ENCODE assay signal across 8 mouse cellular contexts in genomic region chr5:114570791-114571450, GRCm38 (mm10). TPM values are rescaled to one million over a fixed set of nuclear protein-coding genes. Genes with fewer than 3 reads are reported as not detected.
DNase-seq lines count a peak whose midpoint lies in the region; ATAC-seq and TF ChIP-seq lines count a peak whose summit lies in the region.

No protein-coding gene starts in this region.

- no peak for TF ChIP-seq CTCF in cerebellum, adult 2 months (IDR thresholded peaks at IDR 0.05; ENCODE audit: borderline replicate concordance, insufficient read depth, low read depth, low read length)
- no peak for TF ChIP-seq CTCF in testis, adult 2 months (IDR thresholded peaks at IDR 0.05; ENCODE audit: control insufficient read depth, insufficient read depth, insufficient replicate concordance, low read depth, low read length)
- TF ChIP-seq CTCF in lung, postnatal 0 days (IDR thresholded peaks at IDR 0.05): no peak

- H3K9ac ChIP-seq in lung, postnatal 0 days (replicated peaks; ENCODE audit: low read depth): no peak overlapping the region

- H3K27ac ChIP-seq in cerebellum, adult 2 months (ENCODE audit: insufficient read depth, low read length): no peak overlapping the region
- H3K27ac ChIP-seq in testis, adult 2 months (ENCODE audit: control insufficient read depth, insufficient read depth, low read depth, low read length): peak overlapping the region; percentile 24; the same call in 1 of the 2 replicates
- H3K27ac ChIP-seq in lung, postnatal 0 days (ENCODE audit: low read length): 0 out of 2 replicates have a peak overlapping the region, but pooled peaks have one; percentile 1

- TF ChIP-seq EP300 in lung, postnatal 0 days (IDR thresholded peaks at IDR 0.05): no peak

- H3K4me1 ChIP-seq in cerebellum, adult 2 months (ENCODE audit: control insufficient read depth, insufficient read depth, low read length): peaks cover 28% of the 10 kb centered on the region
- H3K4me1 ChIP-seq in testis, adult 2 months (ENCODE audit: control insufficient read depth, insufficient read depth, low read length): peaks cover 17% of the 10 kb centered on the region
- peaks cover 27% of the 10 kb centered on the region; the same call in 1 of the 2 replicates for H3K4me1 ChIP-seq in lung, postnatal 0 days (ENCODE audit: insufficient read depth, low read depth, low read length)

- no peaks in the 10 kb centered on the region for H3K9me3 ChIP-seq in lung, postnatal 0 days (ENCODE audit: low read length)

- no peak for DNase-seq in cerebellum, adult 2 months
- no peak for DNase-seq in cerebellum, postnatal 36 days
- DNase-seq in testis, postnatal 10 days (ENCODE audit: low spot score): no peak
- DNase-seq in lung, postnatal 0 days (ENCODE audit: low spot score): no peak
- DNase-seq in ovary, postnatal 14 days (ENCODE audit: low spot score): no peak
- no peak for DNase-seq in thymus, postnatal 4 days
- no peak for DNase-seq in gastrocnemius, adult 18-20 months (ENCODE audit: low spot score)

- H3K27me3 ChIP-seq in cerebellum, adult 2 months (ENCODE audit: control insufficient read depth, insufficient read depth, low read length): no peaks in the 10 kb centered on the region
- H3K27me3 ChIP-seq in testis, adult 2 months (ENCODE audit: control insufficient read depth, insufficient read depth, low read length): no peaks in the 10 kb centered on the region; the same call in 1 of the 2 replicates
- H3K27me3 ChIP-seq in lung, postnatal 0 days (replicated peaks; ENCODE audit: insufficient read depth, low read length): peaks cover 5% of the 10 kb centered on the region

- peak overlapping the region; percentile 52 for H3K4me2 ChIP-seq in lung, postnatal 0 days (replicated peaks; ENCODE audit: low read depth, low read length)

- peak overlapping the region; percentile 49 for H3K4me3 ChIP-seq in cerebellum, adult 2 months (replicated peaks; ENCODE audit: insufficient read depth, low read depth, low read length)
- H3K4me3 ChIP-seq in testis, adult 2 months (ENCODE audit: control insufficient read depth, low read depth, low read length): peak overlapping the region; percentile 73
- peak overlapping the region; percentile 28 for H3K4me3 ChIP-seq in lung, postnatal 0 days (ENCODE audit: low read depth, low read length)

- ATAC-seq in lung, postnatal 0 days: no peak

- 20% methylated on average over 14 of the region's 14 CpGs for WGBS in cerebellum, adult 2 months
- WGBS in lung, postnatal 0 days: 10% methylated on average over 14 of the region's 14 CpGs

- TF ChIP-seq POLR2A in cerebellum, adult 2 months (IDR thresholded peaks at IDR 0.05; ENCODE audit: borderline replicate concordance, insufficient read depth, low read length): no peak
- 0 out of 2 replicates have a peak, but pooled peaks have one; percentile 2 for TF ChIP-seq POLR2A in testis, adult 2 months (IDR thresholded peaks at IDR 0.05; ENCODE audit: control insufficient read depth, low read depth, low read length)

- H3K36me3 ChIP-seq in testis, adult 2 months (ENCODE audit: control insufficient read depth, insufficient read depth, low read length): no peaks in the 10 kb centered on the region
- H3K36me3 ChIP-seq in lung, postnatal 0 days (ENCODE audit: insufficient read depth, low read length): no peaks in the 10 kb centered on the region

RNA-seq across cellular contexts. Expression of gene Fam222a, which starts 3.1 kb away (rescaled TPM):
- 18.7 and 20.5 TPM in 2 replicates for polyA plus RNA-seq in cerebellum, adult 2 months (2012; rRNA removed)
- polyA plus RNA-seq in testis, adult 2 months (2012; rRNA removed): 22.5 and 23.4 TPM in 2 replicates
- 1.9 and 2.3 TPM in 2 replicates for polyA plus RNA-seq in lung, postnatal 0 days (2015; fragmentation: Nextera tagmentation; extraction: Ambion mirVana)
- under 1 TPM; 0.33 to 0.66 TPM for total RNA-seq in gastrocnemius, adult 18-20 months (2021)
